Mouse (Mus musculus) midbrain, embryonic 16.5 days (tissue): ENCODE measurements at regions not wholly inside any gene's neighbourhood (a gene's known extent, or its start where the extent isn't known, plus 50 kb on each side); places are given as distances from the start of the nearest gene placed in this dataset.

ENCODE experiments used
- ATAC-seq: fragments of 200-750 bp; cut with Nextera tagmentation; 2 replicates; pipeline ENCODE4 v1.8.0; 2017; ENCODE audit warnings: moderate TSS enrichment
- H3K27ac ChIP-seq: fragments of 300-500 bp; sonication (generic); 2 replicates; pipeline ENCODE4 v1.5.1; 2014; ENCODE audit warnings: mild to moderate bottlenecking, low read length, mixed read lengths
- H3K27me3 ChIP-seq: fragments of 300-500 bp; sonication (generic); 2 replicates; pipeline ENCODE4 v1.6.1; 2014; ENCODE audit warnings: low read depth, low read length, mixed read lengths; ENCODE audit not compliant: control insufficient read depth, insufficient read depth
- H3K36me3 ChIP-seq: fragments of 300-500 bp; sonication (generic); 2 replicates; pipeline ENCODE4 v1.6.1; 2014; ENCODE audit warnings: mild to moderate bottlenecking, low read length, moderate library complexity, mixed read lengths; ENCODE audit not compliant: control insufficient read depth, insufficient read depth
- H3K4me1 ChIP-seq: fragments of 300-500 bp; sonication (generic); 2 replicates; pipeline ENCODE4 v1.6.1; 2014; ENCODE audit warnings: mild to moderate bottlenecking, low read length, mixed read lengths; ENCODE audit not compliant: control insufficient read depth, insufficient read depth
- H3K4me2 ChIP-seq: fragments of 300-500 bp; sonication (generic); 2 replicates; pipeline ENCODE4 v1.6.1; 2014; ENCODE audit warnings: mild to moderate bottlenecking, low read length, mixed read lengths
- H3K4me3 ChIP-seq: fragments of 300-500 bp; sonication (generic); 2 replicates; pipeline ENCODE4 v1.5.1; 2014; ENCODE audit warnings: low read depth, mild to moderate bottlenecking, low read length, moderate library complexity, mixed read lengths
- H3K9ac ChIP-seq: fragments of 300-500 bp; sonication (generic); 2 replicates; pipeline ENCODE4 v1.6.1; 2014; ENCODE audit warnings: low read depth, low read length, mixed read lengths
- H3K9me3 ChIP-seq: fragments of 300-500 bp; sonication (generic); replicated peaks from 2 replicates; pipeline ENCODE4 v1.6.1; 2014; ENCODE audit warnings: mild to moderate bottlenecking, low read length, mixed read lengths; ENCODE audit not compliant: control insufficient read depth, poor library complexity, severe bottlenecking
- WGBS: fragments of 180-500 bp; shearing (Covaris S2); extraction: QIAGEN DNeasy Blood & Tissue Kit; methylation state at CpG from one replicate; pipeline ENCODE4 v1.1.7; 2014; 5-methylcytosine and 5-hydroxymethylcytosine counted together

DNA sequence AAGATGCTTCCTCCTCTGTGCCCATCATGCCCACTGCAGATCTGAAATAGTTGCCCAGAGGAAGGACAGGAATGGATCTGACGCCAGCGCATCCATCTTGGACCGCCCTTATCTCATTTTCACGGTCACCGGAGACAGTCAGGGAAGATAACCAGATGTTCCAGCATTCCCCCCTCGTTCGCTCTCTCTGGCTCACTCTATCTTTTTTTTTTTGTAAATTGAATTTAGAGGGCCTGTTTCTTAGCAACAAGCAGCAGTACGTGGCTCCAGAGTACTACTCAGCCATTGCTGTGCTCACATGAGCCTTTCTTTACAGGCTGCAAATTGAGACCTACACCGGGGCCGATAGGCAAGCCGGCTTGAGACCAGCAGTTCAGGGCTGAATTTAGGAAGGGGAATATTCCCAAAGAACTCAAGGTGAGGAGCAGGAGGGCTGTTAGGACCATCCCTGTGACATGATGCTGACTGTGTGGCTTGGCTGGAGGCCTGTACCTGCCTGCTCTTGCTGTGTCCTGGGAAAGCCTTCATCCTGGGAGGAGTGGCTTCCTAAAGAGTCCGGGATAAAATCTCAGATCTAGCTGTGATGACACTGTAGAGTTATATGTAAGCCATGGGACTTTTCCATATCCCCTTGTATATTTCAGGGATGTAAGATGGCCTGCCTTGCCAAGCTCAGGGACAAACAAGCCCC is 100.2 kb downstream of the Rps24 start:
- 29% methylated on average over 12 of the region's 12 CpGs for WGBS
- ATAC-seq: peak; percentile 85
- Histone ChIP-seq H3K4me3 (no peak overlapping the region), H3K4me2 (peak overlapping the region; percentile 13; the same call in 1 of the 2 replicates), H3K4me1 (peaks cover 12% of the 10 kb centered on the region), H3K27ac (peak overlapping the region; percentile 92), H3K27me3 (no peaks in the 10 kb centered on the region), H3K9me3 (no peaks in the 10 kb centered on the region), H3K36me3 (no peaks in the 10 kb centered on the region), H3K9ac (peak overlapping the region; percentile 0; the same call in 1 of the 2 replicates)

DNA sequence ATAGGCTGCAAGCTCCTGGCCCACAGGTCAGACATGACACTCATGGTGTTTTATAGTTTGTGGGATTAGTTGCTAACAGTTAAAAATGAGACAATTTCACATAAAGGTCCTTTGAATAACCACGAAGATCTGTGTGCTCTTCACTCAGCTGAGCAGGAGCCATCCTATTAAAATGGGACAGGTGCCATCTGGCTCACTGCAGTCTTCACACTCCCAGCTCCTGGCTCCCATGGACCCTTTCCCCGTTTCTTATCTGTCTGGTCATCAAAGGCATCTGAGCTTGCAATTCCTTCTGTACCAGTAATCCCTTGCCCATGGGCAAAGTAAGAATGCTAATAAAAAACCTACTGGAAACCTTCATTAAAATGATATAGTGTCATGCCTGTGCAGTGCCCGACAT is 101.1 kb downstream of the Rps24 start:
- WGBS: 50% methylated on average over 3 of the region's 3 CpGs
- Histone ChIP-seq H3K4me2 (no peak overlapping the region), H3K36me3 (no peaks in the 10 kb centered on the region), H3K9ac (no peak overlapping the region), H3K4me1 (peaks cover 12% of the 10 kb centered on the region), H3K9me3 (no peaks in the 10 kb centered on the region), H3K27ac (peak overlapping the region; percentile 92), H3K4me3 (no peak overlapping the region), H3K27me3 (no peaks in the 10 kb centered on the region)
- no peak for ATAC-seq

DNA sequence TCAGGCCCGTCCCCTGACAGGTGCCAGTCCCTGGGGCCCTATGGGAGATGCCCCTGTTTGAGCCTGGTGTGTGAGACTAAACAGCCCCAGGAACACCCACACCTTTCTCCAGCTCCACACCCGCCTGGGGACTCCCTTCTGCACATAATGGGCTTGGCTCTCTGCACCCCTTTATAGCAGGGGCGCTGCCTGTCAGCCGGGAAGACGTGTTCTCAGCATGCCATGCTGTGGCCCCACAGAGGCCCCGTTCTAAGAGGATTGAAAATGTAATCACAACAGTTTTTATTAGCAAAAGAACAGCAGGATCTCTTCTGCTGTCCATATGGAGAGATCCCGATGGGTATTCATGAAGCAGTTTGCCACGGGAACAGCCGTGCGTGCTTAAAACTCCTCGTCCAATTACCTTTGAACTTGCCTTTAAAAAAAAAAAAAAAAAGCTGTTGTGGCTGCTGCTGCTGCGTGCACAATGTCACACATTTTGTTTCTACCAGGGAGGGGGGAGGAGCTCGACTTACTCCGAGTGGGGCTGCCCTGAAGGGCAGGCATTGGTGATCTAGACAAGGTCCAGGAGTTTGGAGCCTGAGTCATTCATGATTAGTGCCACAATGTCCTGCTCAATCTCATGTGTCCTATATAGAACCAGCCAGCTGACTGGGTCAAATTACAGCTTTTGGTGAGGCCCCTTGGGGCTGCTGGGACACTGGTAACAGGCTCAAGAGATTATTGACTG is 119.7 kb downstream of the Rps24 start:
- Histone ChIP-seq H3K27me3 (no peaks in the 10 kb centered on the region), H3K4me1 (peaks cover 7% of the 10 kb centered on the region; the same call in 1 of the 2 replicates), H3K9ac (no peak overlapping the region), H3K27ac (no peak overlapping the region), H3K4me2 (no peak overlapping the region), H3K4me3 (no peak overlapping the region), H3K9me3 (no peaks in the 10 kb centered on the region; the same call in 1 of the 2 replicates), H3K36me3 (no peaks in the 10 kb centered on the region)
- WGBS: 12% methylated on average over 14 of the region's 14 CpGs
- ATAC-seq: no peak

- Histone ChIP-seq H3K36me3 (no peaks in the 10 kb centered on the region), H3K9me3 (no peaks in the 10 kb centered on the region; the same call in 1 of the 2 replicates), H3K9ac (no peak overlapping the region), H3K27me3 (no peaks in the 10 kb centered on the region), H3K4me2 (no peak overlapping the region), H3K27ac (no peak overlapping the region), H3K4me1 (peaks cover 7% of the 10 kb centered on the region; the same call in 1 of the 2 replicates), H3K4me3 (no peak overlapping the region)
- no peak for ATAC-seq
- 64% methylated on average over 1 of the region's 1 CpGs for WGBS
Measured at GRCm38 (mm10) chr14:24608356-24608755, 121.4 kb downstream of the Rps24 start.

DNA sequence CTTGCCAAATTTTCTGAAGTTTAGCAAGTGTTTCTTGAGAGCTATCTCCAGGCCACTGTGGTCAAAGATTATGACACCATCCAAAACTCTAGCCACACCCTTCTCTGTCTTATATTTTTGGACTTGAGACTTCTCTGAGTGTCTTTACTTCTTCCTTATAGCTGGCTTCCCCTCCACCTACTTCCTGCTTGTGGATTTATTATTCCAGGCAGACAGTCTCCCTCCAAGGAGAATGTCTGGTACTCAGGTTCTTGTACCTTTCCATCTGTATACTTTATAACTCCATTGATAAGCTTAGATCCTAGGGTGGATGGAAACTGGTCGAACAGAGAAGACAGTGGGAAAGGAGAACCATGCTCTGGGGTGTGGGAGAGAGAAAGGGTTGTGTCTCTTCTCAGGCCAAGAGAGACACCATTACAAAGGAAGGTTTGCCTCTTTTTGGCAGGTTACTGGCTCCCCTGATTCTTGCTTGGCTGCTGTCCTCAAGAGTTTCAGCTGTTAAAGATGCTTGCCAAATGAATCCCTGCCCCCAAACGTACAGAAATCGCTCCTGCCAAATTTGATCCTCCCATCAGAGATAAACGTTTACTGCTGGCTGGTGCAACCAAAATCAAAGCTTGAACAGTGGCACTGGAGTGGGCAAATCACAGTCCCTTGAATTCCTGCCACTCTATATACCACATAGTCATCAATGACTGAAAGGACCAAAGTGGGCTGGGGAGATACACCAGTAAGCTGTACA is 125.5 kb downstream of the Rps24 start:
- Histone ChIP-seq H3K27ac (peak overlapping the region; percentile 30), H3K4me2 (no peak overlapping the region), H3K36me3 (no peaks in the 10 kb centered on the region), H3K9ac (no peak overlapping the region), H3K9me3 (no peaks in the 10 kb centered on the region; the same call in 1 of the 2 replicates), H3K4me3 (no peak overlapping the region), H3K27me3 (no peaks in the 10 kb centered on the region), H3K4me1 (peaks cover 23% of the 10 kb centered on the region)
- no peak for ATAC-seq
- WGBS: 80% methylated on average over 4 of the region's 4 CpGs

GRCm38 (mm10) chr14:24615776-24616175 is 128.9 kb downstream of the Rps24 start:
- ATAC-seq: no peak
- Histone ChIP-seq H3K27me3 (no peaks in the 10 kb centered on the region), H3K4me1 (peaks cover 43% of the 10 kb centered on the region), H3K9me3 (no peaks in the 10 kb centered on the region), H3K27ac (peak overlapping the region; percentile 98), H3K36me3 (no peaks in the 10 kb centered on the region), H3K9ac (no peak overlapping the region), H3K4me2 (no peak overlapping the region), H3K4me3 (no peak overlapping the region)
- WGBS: 45% methylated on average over 3 of the region's 3 CpGs

DNA sequence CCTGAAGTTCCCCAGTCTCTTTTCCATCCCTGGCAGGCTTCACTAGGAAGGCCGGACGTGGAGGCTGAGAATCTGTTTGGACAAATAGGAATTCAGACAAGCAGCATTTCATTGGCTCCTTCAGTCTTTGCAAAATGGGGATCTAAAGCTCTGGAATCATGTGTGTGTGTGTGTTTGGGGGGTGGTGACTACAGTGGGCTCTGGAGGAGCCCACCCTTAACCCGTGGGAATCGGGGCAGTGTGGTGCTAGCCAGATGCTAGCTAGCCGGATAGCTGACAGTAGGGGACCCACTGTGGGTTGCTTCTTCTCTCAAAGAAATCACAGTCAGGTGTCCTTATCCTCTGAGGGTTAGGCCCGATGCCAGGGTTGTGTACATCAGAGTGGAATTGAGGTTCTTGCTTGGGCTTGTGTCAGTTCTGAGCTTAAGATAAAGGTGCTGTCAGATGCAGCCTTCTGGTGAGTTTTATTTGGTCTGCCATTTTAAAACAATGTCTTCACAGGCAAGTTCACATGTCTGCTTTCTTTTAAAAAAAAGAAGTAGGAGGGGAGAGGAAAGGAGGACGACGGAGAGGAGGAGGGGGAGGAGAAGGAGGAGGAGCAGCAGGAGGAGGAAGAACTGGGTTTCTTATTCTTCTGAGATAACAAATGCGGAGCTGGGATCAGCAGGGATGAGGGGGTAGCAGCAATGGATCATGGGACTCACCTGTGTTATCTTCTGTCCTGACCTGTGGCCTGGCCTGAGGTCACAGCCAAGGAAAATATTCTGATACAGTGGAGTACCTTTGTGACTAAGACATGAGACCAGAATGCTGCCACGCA is 129.6 kb downstream of the Rps24 start:
- no peaks in the 10 kb centered on the region for H3K9me3 ChIP-seq
- peak; percentile 10; the same call in 1 of the 2 replicates for ATAC-seq

GRCm38 (mm10) chr14:24617126-24617375 is 130.1 kb downstream of the Rps24 start:
- H3K4me2 ChIP-seq: peak overlapping the region; percentile 27
- no peaks in the 10 kb centered on the region for H3K9me3 ChIP-seq
- H3K27ac ChIP-seq: peak overlapping the region; percentile 98
- no peaks in the 10 kb centered on the region for H3K27me3 ChIP-seq
- H3K9ac ChIP-seq: peak overlapping the region; percentile 55
- H3K4me1 ChIP-seq: peaks cover 43% of the 10 kb centered on the region
- H3K36me3 ChIP-seq: no peaks in the 10 kb centered on the region
- ATAC-seq: no peak; the same call in 1 of the 2 replicates
- 10% methylated on average over 3 of the region's 3 CpGs for WGBS
- H3K4me3 ChIP-seq: no peak overlapping the region

More for the DNA sequence above, 129.6 kb downstream of the Rps24 start:
- peak overlapping the region; percentile 27 for H3K4me2 ChIP-seq
- peak overlapping the region; percentile 98 for H3K27ac ChIP-seq
- WGBS: 11% methylated on average over 10 of the region's 10 CpGs
- H3K36me3 ChIP-seq: no peaks in the 10 kb centered on the region
- H3K4me3 ChIP-seq: no peak overlapping the region
- peak overlapping the region; percentile 55 for H3K9ac ChIP-seq
- H3K27me3 ChIP-seq: no peaks in the 10 kb centered on the region
- peaks cover 43% of the 10 kb centered on the region for H3K4me1 ChIP-seq
